Comparison of ENCODE assay signal across 12 mouse cellular contexts in genomic region chr13:109624772-109625349, GRCm38 (mm10).
"Had no signal": no experiment of that assay in that cellular context is flagged by ENCODE, and none has a peak within 500 bp of the region (broad histone marks: within the 10 kb centered on the region; RNA-seq: fewer than 3 reads in every experiment).

No protein-coding gene starts in this region.

- H3K36me3 ChIP-seq: limb, embryonic 13.5 days; midbrain, embryonic 10.5 days; neural tube, embryonic 12.5 days had no signal

- H3K27me3 ChIP-seq: limb, embryonic 13.5 days; neural tube, embryonic 12.5 days had no signal

- H3K27ac ChIP-seq: limb, embryonic 13.5 days; midbrain, embryonic 10.5 days; neural tube, embryonic 12.5 days had no signal

- H3K9ac ChIP-seq: limb, embryonic 13.5 days; lung, embryonic 14.5 days; neural tube, embryonic 12.5 days had no signal

- DNase-seq: kidney, postnatal 14 days; left cerebral cortex, postnatal 4 days; lung, embryonic 14.5 days; lung, postnatal 10 days; lung, postnatal 4 days; midbrain, embryonic 14.5 days; spleen, adult 18-20 months; thymus, postnatal 36 days had no signal

- H3K4me2 ChIP-seq: limb, embryonic 13.5 days; liver, embryonic 11.5 days; lung, embryonic 14.5 days; neural tube, embryonic 12.5 days had no signal

- H3K4me1 ChIP-seq: neural tube, embryonic 12.5 days had no signal

- H3K4me3 ChIP-seq: limb, embryonic 13.5 days; midbrain, embryonic 10.5 days; neural tube, embryonic 12.5 days had no signal

- H3K9me3 ChIP-seq: limb, embryonic 13.5 days; midbrain, embryonic 10.5 days; neural tube, embryonic 12.5 days had no signal
